Mouse (Mus musculus) ovary, postnatal 10 days (tissue): ENCODE measurements around the gene Arl5c.

Experiments
- DNase-seq: peaks from one replicate; pipeline ENCODE4 v3.0.0; 2022; ENCODE audit warnings: low spot score

Gene Arl5c

GRCm38 (mm10) chr11:98019883-98020610 is 24.1 kb upstream of the Arl5c start:
- DNase-seq, result no peak

- DNase-seq, result no peak
These were observed 23.1 kb upstream of the Arl5c start for GRCm38 (mm10) chr11:98018858-98019641.

GRCm38 (mm10) chr11:98018222-98018621 is 22.2 kb upstream of the Arl5c start:
- DNase-seq, result no peak

GRCm38 (mm10) chr11:98016824-98017223 is 20.8 kb upstream of the Arl5c start:
- DNase-seq, result no peak

- DNase-seq, result no peak
These were observed 20.2 kb upstream of the Arl5c start for GRCm38 (mm10) chr11:98016177-98016576.

GRCm38 (mm10) chr11:98012831-98013230 is 16.9 kb upstream of the Arl5c start:
- DNase-seq, result no peak

GRCm38 (mm10) chr11:98011716-98012115 is 15.7 kb upstream of the Arl5c start:
- DNase-seq, result no peak

- DNase-seq, result no peak
These were observed 12.1 kb upstream of the Arl5c start for GRCm38 (mm10) chr11:98008087-98008486.

GRCm38 (mm10) chr11:98005686-98006085 is 9.7 kb upstream of the Arl5c start:
- no peak for DNase-seq

- DNase-seq, result no peak
These were observed 9.1 kb upstream of the Arl5c start for GRCm38 (mm10) chr11:98005076-98005475.

- DNase-seq, result no peak
These were observed 8.2 kb upstream of the Arl5c start for GRCm38 (mm10) chr11:98004161-98004560.

GRCm38 (mm10) chr11:98003171-98003671 is 7.2 kb upstream of the Arl5c start:
- no peak for DNase-seq

- peak; percentile 59 for DNase-seq
These were observed 6.6 kb upstream of the Arl5c start for GRCm38 (mm10) chr11:98002627-98003026.

GRCm38 (mm10) chr11:98001986-98002385 is 6.0 kb upstream of the Arl5c start:
- no peak for DNase-seq

- no peak for DNase-seq
These were observed 5.4 kb upstream of the Arl5c start for GRCm38 (mm10) chr11:98001351-98001824.

GRCm38 (mm10) chr11:98000378-98001140 is 4.6 kb upstream of the Arl5c start:
- DNase-seq, result no peak

- no peak for DNase-seq
These were observed 3.8 kb upstream of the Arl5c start for GRCm38 (mm10) chr11:97999748-98000147.

- DNase-seq, result no peak
These were observed 3.1 kb upstream of the Arl5c start for GRCm38 (mm10) chr11:97998898-97999608.

- no peak for DNase-seq
These were observed 2.3 kb upstream of the Arl5c start for GRCm38 (mm10) chr11:97998074-97998793.

- no peak for DNase-seq
These were observed 1.5 kb upstream of the Arl5c start for GRCm38 (mm10) chr11:97997387-97997960.

- no peak for DNase-seq
These were observed 710 bp upstream of the Arl5c start for GRCm38 (mm10) chr11:97996691-97997090.
